Mouse (Mus musculus) kidney, postnatal 10 days (tissue): ENCODE results near the gene Pfkfb1.

Source experiments
- DNase-seq: peaks from one replicate; pipeline ENCODE4 v3.0.0; 2021; ENCODE audit warnings: mixed read lengths

Gene Pfkfb1

DNA sequence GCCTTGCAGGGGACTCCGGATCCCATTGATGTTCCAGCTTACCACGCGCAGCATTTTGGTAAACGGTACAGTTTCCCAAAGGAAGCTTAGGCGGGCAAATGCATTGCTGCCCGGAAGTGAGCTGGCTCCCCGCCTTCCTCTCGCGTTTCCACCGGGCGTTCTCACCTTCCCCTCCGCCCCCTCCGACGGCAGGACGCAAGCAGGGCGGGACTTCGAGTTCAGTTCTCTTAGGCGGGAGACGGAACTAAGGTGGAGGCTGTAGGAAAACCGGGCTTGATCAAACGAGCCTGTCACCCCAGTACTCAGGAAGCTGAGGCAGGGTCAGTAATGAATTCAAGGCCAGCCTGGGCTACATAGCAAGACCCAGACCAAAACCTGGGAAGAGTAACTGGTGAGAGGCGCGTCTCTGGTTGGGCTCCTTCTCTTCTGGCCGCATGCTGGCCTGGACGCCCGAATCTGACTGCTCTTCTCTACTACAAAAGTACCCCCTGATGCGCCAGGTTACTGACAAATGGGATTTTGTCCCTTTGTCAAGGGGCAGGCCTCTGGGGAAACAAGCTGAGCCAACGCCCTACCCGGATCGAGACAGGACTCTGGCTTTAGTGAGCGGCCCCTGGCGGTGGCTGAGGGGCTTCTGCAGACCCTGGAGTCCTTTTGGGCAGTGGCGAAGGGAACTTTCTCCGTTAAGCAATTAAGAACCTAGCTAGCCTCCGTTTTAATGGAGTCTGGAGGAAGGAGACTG lies at the start of gene Pfkfb1:
Gene Pfkfb1 (plus strand): TSS at position 207 of the 742 bp plus-strand sequence.
- DNase-seq, result peak; percentile 87

- DNase-seq, result no peak
Measured at GRCm38 (mm10) chrX:150540111-150540510, 47.9 kb upstream of the Pfkfb1 start.

GRCm38 (mm10) chrX:150541684-150542083 lies 46.3 kb upstream of the Pfkfb1 start:
- DNase-seq, result no peak

GRCm38 (mm10) chrX:150547239-150547638 lies 40.8 kb upstream of the Pfkfb1 start, which contains the start of gene Alas2:
TSS of gene Alas2 (plus strand) at chrX:150547375.
- DNase-seq, result no peak

GRCm38 (mm10) chrX:150549639-150550038 lies 38.4 kb upstream of the Pfkfb1 start:
- DNase-seq, result no peak

DNA sequence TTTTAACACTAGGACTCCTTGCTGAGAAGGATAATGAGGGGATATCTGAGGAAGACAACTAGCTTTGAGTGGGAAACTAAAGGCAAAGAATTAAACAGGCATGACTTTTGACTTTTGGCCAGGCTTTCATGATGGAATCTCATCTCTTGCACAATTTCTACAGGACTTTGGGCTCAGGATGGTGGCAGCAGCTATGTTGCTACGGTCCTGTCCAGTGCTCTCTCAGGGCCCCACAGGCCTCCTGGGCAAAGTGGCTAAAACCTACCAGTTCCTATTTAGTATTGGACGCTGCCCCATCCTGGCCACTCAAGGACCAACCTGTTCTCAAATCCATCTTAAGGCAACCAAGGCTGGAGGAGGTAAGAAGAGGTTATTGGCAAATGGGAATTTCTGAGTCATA lies 36.0 kb upstream of the Pfkfb1 start:
- no peak for DNase-seq

- DNase-seq, result no peak
Measured at GRCm38 (mm10) chrX:150554032-150554431, 34.0 kb upstream of the Pfkfb1 start.

DNA sequence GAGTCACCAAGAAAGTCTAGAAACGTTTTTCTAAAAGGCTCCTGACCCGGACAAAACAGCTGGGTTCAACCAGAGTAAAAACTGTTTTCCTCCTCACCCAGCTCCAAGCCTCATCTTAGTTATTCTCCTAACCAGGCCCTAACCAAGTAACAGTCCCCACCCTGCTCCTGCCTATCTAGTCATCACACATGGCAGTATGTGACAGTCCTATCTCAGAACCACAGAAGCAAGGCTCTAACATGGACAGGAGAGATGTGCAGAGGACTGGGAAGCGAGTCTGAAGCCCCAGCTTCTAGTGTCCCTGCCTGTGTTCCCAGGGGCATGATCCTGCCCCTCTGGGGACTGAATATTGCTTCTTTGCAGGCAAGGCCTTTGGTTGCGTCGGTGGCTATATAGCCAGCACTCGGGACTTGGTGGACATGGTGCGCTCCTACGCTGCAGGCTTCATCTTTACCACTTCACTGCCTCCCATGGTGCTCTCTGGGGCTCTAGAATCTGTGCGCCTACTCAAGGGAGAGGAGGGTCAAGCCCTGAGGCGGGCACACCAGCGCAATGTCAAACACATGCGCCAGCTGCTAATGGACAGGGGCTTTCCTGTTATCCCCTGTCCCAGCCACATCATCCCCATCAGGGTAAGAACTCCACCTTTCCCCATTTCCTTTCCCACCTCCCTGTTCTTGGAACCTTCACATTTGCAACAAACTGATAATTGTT lies 23.2 kb upstream of the Pfkfb1 start:
- no peak for DNase-seq

GRCm38 (mm10) chrX:150581921-150582320 lies 6.1 kb upstream of the Pfkfb1 start:
- DNase-seq, result no peak

- peak; percentile 19 for DNase-seq
Measured at GRCm38 (mm10) chrX:150585116-150585515, 2.9 kb upstream of the Pfkfb1 start.

GRCm38 (mm10) chrX:150589696-150590095 lies 1.7 kb downstream of the Pfkfb1 start, which contains the start of gene Apex2:
TSS of gene Apex2 (minus strand) at chrX:150589868.
- DNase-seq, result no peak

DNA sequence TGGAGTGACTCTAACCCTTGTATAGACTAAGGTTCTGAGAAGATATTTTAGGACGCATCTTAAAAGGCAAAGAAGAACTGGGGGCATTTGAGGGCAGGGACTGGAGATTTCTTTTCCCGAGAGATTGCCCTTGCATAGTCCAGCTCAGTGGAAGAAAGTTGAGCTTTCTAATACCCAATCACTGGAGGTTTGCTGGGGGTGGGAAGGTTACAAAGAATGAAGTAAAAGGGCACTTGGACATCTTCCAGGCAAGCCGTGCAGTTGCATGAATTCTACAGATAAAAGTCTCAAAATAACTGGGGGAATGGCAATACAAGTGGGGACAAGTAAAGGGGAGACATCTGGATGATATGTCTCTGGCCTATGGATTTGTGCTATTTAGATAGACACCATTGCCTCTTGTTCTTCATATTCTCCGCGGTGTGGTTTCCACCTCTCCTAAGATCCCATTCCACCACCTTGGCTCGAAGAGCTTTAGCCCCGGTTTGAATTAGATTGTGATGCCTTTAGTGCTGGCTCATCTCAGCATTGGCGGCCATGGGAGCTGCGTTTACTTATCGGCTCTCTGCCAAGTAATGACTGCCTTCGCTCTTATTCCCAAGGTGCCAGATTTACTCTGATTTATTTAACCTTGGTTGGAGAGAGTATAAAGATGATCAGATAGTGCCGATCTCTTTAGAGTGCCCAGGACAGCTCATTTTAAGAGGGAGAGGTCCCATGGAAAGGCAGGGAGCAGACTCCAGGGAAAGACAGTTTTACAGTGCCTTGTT lies 5.4 kb downstream of the Pfkfb1 start:
- DNase-seq, result no peak

GRCm38 (mm10) chrX:150594176-150594575 lies 6.1 kb downstream of the Pfkfb1 start:
- no peak for DNase-seq

DNA sequence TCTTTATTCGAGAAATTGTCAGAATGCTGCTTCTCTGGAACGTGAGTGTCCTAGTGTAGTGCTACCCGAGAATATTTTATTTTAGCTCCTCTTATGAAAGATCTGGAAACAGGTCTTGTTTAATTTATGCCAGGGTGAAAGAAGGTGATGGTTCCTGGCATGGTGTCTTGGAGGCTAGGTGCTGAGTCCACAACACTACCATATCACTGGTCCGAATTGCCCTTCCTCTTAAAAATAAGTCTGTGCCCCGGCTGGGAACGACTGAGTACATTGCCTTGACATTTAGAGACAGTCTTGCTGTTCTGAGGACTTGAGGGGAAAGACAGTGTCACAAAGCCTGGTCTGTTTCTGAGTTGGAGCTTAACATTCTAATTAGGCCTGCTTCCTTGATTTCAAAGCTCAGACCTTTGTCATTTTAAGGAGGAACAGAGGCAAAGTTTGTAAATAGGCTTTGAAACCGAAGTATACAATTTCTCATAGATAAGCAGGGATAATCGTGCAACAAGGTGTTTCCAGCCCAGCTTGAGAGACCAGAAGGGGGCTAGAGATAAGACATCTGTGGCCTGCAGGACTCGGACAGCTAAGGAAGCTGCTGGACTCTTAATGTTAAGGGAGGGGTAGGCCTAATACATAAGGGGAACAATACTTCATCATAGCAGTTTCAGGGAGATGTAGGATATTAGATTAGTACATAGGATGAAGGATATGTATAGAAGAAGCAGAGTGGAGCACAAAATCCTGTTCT lies 7.2 kb downstream of the Pfkfb1 start:
- DNase-seq, result no peak

DNA sequence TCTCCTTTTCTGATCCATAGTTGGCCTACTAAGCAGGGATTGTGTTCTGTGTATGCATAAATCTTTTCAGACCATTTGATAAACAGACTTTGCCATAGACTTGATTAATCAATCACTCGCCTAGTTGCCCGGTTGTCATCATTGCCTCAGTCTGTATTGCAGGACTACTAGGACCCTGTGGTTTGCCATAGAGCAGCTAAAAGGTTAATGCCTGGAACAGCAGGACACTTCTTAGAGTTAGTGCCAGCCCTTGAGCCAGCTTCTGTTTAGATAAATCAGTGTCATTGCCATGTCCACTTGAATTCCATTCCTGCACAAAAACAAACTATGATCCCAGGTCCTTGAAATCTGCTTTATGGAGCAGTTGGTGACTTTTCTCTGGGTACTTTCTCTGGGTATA lies 10.9 kb downstream of the Pfkfb1 start:
- no peak for DNase-seq

DNA sequence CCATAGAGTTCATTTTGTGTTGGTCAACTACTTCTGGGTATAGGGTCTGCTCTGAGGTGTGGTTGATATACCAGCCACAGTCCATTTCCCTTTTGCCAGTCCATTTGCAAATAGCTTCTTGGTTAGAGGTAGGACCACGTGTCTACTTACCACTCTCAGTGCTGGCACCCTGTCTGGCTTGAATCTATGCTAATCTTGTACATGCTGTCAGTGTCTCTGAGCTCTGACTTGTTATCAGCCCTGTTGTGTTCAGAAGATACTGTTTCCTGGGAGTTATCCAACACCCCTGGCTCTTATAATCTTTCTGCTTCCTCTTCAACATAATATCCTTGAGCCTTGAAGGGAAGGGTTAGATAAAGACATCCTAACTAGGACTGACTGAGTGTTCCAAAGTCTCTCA lies 48.4 kb downstream of the Pfkfb1 start:
- no peak for DNase-seq

- peak; percentile 14 for DNase-seq
Measured at GRCm38 (mm10) chrX:150656122-150656907, 68.3 kb downstream of the Pfkfb1 start.

- DNase-seq, result peak; percentile 38
Measured at GRCm38 (mm10) chrX:150656908-150657796, 69.1 kb downstream of the Pfkfb1 start, which contains the start of gene Tro. TSS of gene Tro (minus strand) at chrX:150657583.

GRCm38 (mm10) chrX:150657797-150658118 lies 69.7 kb downstream of the Pfkfb1 start:
- DNase-seq, result no peak

GRCm38 (mm10) chrX:150662809-150663208 lies 74.8 kb downstream of the Pfkfb1 start:
- DNase-seq, result peak; percentile 40

DNA sequence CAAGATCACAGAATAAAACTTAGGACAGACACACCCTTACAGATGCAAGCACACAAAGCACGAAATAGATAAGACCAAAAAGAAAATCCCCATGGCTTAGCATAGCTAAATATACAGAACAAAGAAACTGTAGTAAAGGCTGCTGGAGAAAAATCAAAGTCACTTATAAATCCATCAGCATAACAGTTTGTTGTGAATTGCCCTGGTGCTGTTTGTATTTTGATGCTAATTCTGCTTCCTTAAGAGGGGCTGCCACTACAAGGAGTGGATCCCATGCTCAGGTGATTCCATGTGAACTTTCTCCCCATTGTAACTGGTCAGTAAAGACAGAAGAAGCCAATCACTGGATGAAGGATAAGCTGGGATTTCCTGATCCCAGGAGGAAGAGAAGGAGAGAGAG lies 89.5 kb downstream of the Pfkfb1 start:
- DNase-seq, result no peak
